Mouse (Mus musculus) NIH3T3 (cell line): ENCODE measurements around the gene Fshr.
A peak's percentile ranks its signal among the peaks of the same experiment; 100 is the strongest.

Experiments
- DNase-seq: peaks from one replicate; pipeline ENCODE4 v3.0.0-alpha.2; 2012; ENCODE audit warnings: low read depth

Gene Fshr

DNA sequence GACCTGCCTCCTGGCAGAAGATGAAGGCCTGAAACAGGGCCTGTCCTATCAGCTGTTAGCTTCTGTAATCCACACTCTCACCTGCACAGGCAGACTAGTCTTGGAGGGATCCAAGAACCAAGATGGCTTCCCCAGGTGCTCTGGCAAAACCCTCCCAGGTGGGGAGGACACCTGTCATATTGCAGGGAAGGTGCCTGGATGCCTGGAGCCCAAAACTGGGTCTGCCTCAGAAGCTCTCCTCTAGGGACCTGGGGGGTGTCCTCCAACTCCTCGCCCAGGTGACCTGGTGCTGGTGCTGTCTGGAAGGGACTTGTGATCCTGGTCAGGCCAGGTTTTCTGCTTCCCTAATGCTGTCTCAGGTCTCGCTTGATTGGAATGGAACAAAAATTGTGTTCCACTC lies 167.5 kb downstream of the Fshr start:
- no peak for DNase-seq

DNA sequence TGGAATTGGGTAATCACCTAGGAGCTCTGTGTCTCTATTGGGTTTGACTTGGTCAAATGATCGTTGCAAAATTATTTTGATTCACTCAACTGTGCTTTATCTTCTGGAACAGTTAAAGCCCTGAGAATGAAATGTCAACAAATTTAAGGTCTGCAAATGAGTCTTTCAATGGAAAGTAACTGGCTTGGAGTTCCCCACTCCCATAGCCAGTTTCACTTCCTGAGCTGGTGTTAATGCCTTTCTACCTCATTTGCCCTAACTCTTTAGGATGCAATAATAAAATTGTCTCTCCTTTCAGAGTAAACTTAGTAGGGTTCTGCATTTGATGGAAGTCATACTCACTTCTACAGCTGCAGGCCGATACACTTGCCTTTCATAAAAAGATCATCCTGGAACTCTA lies 181.0 kb downstream of the Fshr start:
- DNase-seq, result no peak

DNA sequence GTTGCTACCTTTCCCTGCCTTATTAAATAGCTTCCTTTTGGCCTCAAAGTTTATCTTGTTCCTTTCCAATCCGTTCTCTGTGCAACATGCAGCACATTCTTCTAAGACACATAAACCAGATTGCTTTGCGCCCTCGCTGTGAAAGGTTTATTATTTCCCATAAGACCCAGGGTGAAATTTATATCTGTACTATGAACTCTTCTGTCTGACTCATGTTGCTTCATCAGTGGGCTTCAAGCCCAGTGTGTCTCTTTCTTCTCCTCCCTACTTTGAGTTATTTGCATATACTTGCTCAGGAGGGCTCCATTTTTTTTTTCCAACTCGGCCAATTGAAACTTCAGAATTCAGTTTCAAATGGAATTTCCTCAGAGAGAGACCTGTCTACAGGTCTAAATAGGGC lies 183.5 kb downstream of the Fshr start:
- no peak for DNase-seq

DNA sequence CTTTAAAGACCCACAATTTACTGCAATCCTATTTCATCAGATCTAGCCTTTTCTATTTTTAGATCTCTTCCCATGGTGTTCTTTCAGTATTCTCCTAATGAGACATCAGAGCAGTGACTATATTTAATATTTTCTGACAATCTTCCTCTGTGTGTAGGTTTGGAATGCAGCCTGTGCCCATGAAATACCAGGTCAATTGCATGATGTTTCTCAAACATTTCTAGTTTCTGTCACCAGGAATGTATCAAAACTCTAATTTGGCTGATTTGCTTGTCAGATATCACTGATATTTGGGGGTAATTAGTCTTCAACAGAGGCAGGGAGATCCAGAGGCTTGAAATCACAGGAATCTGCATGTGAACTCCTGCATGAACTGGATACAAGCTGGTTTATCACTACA lies 186.8 kb downstream of the Fshr start:
- DNase-seq, result no peak

DNA sequence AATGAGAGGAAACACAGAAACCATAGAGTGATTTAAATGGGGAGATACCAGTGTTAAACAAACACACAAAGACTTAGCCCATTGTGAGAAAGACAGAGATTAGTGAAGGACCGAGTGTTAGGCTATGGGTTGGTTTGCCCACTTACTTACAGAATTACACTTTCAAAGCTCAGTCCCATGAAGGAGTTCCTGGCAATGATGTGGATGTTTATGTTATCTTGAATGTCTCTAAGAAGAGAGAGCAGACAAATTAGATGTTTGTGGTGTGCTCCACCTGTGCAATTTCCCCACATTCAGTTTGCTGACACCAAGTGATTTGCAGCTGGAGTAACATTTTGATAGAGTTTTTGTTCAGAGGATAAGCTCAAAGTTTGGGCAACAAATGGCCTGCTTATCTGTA lies 191.4 kb downstream of the Fshr start:
- no peak for DNase-seq

DNA sequence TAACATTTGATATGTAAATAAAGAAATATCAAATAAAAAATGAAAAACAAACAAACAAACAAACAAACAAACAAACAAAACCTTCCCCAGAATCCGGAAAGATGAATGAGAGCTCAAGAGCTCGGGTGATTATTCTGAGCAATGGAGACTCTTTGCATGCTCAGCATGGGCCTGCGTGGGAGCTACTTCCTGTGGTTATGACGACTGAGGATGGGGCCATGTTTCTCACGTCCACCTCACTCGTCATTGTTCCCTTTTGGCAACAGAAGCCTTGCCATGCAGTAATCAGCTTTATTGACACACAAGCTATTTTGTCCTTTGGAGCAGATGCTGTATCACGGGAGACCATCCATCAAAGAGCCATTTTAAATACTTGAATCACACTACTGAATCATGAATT lies 191.8 kb downstream of the Fshr start:
- DNase-seq, result no peak

DNA sequence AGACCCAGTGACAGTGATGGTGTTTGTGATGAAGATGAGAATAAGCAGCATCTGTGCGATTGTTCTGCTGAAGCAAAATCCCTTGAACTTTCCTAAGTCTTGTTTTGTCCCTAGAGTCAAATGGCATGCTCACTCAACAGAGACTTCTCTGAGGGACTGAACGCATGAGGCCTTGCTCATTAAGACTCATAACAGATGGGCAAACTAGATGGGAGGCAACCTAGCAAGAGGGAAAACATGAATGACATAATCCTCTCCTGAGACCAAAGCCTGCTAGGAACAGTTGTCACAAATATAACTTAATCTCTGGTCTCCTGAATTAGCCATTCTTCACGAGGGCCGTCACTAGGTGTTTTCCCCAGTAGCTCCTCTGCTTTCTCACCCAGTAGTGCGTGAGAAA lies 194.5 kb downstream of the Fshr start:
- DNase-seq, result no peak

DNA sequence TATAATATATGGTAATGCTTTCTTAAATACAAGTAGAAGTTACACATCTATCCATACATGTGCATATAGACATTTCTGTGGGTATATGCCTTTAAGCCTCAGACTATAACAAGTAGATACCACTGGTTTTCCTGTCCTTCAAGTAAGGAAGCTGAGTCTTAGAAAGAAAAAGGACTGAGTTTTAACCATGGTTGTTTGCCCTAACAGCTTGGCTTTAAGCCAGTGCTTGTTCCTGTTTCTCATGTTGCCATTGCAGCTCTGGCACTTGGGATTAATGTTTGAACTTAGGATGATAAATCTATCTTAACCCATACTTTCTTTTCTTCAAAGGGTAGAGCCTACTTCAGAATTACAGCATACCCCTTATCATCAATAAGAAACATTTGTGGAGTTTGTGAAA lies 200.6 kb downstream of the Fshr start:
- no peak for DNase-seq

DNA sequence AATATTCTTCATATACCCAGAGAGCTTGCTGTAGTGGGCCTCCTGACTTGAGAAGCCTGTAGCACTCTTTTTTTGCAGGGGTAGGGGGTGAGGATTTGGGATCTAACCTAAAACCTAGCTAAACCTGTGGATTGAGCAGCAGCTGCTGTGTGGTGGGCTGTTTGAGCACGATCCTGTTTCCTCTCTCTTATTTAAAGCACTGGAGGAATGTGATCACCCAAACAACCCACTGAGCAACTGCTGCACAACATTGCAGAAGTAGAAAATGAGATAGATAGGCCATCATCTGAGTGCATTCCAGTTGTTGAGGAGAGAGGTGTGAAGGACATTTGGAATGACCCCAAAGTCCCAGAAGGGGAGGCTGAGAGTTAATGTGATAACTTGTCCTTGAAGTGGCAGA lies 202.2 kb downstream of the Fshr start:
- no peak for DNase-seq

DNA sequence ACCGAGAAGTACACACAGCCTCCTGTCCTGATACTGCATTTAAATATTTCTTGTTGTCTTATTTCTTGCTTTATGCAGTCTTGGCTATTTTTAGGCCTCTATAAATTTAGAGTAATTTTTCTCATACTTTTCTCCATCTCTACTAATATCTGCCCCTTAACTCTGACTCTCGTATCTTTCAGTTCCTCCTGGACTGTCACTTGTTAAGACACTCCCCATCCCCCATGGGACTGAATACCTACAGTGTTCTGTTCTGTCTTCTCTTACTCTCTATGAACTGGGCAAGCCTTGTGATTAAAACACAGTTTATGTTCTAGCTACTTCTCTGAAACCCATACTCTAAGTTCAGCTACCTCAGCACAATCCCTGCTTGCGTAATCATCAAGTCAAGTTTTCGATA lies 209.2 kb downstream of the Fshr start:
- DNase-seq, result no peak

DNA sequence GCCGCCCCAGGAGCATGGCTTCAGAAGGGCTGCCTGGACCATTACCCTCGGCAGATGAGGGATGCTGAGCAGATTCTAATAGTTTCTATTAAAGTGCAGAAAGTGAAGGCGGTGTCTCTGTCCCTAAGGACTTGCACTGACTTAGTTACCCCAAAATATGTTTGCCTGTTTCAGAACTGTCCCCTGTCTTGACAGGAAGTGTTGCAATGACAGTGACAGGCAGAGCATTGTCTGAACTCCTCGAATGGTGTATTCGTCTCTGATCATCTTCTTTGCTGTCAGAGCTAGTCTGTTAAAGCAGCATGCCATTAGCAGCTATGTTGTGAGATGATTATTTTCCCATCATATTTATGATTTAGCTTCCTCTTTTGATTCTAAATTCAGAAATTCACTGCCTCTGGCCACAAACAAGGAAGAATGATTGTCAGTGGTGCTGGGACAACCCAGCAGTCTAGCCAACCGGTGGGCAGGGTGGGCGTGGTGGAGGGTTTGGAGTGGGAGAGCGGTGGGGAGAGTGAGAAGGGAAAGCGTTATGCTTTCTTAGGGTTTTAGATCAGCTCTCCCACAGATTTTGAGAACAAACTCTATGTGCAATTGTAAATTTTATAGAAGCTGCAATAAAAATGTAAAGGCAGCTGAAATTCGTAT lies 219.6 kb downstream of the Fshr start:
- no peak for DNase-seq

DNA sequence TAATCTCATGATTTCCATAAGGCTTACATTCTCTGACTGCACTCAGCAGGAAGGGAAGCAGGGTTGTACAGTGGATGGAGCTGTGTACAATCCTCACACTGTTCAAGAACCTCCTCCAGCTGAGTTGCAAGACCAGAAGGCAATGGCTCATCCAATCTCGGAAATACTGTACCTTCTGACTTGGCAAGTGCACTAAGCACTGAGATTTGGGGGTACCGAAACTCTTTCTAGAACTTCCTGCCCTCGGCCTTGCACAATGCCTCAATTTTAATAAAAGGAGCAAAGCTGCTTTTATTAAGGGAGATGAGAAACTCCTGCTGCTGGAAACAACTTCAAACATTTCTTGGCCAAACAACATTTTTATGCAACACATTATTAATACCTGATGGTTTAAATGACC lies 225.9 kb downstream of the Fshr start:
- no peak for DNase-seq

DNA sequence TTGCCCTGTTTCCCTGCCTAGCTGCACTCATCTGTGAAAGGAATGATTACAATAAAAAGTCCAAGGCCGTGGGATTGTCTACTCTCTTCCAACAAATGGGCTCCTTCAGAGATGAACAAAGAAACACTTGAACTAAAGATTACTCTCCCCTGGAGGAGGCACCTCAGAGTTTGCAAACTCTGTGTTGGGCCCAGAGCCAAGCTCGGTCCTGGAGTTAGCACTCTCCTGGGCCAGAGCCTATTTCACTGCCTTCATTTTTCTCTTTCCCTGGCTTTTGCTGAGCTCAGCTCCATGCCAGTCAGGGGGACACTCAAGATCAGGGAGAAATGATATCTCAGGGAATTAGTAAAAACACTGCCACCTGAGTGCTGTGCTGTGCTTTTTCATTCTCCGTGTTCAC lies 234.4 kb downstream of the Fshr start:
- no peak for DNase-seq

DNA sequence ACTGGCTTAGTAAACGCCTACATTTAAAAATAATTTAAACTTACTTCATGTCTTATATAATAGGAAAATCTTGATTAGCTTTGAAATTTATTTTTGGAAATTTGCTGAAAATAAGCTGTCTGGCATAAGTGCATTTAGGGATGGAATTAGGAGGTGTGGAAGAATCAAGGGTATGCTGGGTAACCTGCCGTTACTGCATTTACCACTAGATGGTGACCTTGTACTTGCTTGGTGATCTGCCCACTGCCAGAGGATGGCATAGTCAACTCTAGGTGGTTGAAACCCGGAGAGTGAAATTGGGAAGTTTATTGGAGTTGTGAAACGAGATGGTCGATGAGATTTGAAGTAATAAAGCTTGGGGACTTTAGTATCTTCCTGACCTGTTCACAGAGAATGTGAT lies 246.5 kb downstream of the Fshr start:
- peak; percentile 58 for DNase-seq

DNA sequence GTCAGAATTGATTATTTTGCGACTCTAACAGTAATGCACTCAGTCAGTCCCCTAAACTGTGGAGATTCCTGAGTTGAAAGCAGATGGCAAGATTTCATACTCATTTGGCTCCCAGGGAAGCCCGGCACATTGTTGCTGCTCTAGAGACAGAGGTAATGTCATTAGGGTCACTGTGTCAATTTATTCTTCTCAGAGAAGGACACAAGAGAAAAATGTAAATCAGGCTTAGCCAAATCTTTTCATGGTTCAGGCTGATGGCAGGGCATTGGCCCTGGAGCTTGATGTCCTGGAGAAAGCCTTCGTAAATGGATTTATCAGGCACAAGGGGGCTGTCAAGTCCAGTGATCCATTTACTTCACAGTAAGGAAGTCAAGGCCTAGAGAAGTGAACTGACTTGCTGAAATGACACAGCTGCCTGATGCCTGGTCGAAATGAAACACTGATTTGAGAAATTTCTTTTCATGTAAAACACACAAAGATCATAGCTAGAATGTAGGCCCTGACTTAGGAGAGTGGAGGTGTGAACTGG lies 262.3 kb downstream of the Fshr start:
- no peak for DNase-seq

DNA sequence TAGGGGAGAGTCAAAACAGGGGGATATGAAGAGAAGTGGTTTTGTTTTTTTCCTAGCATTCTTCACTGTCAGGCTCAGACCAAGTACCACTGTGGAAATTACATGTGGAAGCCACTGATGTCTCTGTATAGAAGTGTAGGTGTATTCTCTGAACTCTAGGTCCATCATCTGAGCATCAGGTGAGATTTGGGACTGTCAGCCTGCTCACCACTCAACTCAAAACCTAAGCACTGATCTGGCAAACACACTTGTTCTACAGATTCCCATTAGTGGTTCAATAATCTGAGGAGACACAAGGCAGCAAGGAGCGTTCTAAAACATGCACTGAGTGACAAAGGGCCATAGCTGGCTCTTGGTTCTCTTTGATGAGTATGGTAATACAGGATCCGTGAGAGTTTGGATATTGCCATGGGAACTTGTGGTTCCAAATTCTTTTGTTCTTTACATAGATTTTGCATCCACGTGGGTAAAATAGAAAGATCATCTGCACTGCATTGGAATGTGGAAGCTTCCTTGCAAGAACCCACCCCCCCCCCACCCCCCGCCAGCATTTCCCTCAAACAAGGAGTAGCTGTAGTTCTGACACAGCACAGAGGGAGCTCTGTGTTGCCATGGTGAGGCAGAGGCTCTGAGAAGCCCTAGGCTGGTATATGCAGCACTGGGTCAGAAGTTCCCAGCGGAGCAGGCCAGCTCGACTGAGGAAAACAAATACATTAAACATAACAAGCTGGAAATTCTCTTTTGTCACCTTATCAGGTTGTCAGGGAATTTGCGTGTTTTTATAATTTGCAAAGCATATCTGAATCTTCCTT lies 262.9 kb downstream of the Fshr start:
- DNase-seq, result no peak

DNA sequence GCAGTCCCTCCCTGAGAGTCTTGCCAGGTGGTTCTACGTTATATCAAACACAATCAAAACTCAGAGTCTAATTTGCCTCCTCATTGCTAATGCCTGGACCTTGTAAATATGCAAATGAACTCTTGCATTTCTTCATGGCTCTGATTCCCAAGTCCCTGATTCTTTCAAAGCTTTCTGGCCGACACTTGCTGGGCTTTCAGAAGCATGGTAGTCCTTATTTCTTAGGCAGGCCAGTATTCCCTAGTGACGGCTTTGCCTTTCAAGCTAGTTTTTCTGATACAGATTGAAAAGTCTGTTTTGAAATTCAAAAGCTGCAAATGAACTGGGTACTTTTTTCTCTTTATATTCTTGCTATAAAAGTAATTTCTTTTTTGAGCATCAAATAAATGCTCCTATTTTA lies 263.5 kb downstream of the Fshr start:
- DNase-seq, result no peak
